Mouse (Mus musculus) cerebellum, adult 8-10 months (tissue): ENCODE measurements at regions not wholly inside any gene's neighbourhood (a gene's known extent, or its start where the extent isn't known, plus 50 kb on each side); places are given as distances from the start of the nearest gene placed in this dataset.
A peak's percentile ranks its signal among the peaks of the same experiment; 100 is the strongest.
"Not testable (repeated sequence)": the region's sequence is repeated elsewhere in the genome, so short reads cannot be mapped to it uniquely, and the experiment has no call there.

Experiments used
- DNase-seq: peaks from one replicate; pipeline ENCODE4 v3.0.0; 2022

DNA sequence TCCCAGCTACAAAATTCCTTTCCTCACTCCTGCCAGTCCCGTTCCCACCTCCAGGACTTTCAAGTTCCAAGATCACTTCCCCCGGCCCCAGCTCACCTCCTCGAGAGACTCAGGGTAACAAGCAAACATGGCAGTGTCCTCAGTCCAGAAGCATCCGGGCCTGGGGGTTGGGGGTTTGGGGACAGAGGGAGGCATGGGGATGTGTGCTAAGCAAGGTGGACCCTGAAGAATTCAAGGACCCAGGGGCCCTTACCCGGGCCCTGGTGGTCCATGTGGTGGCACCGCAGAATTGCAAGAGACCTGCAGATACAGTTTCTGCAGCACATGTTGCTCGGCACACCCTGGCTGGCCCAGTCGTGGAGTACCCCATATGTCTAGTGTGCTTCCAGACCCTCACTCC is 269.9 kb upstream of the Ube2e3 start:
- no peak for DNase-seq

- DNase-seq: no peak
These were observed 271.7 kb upstream of the Ube2e3 start for GRCm38 (mm10) chr2:78596251-78596650.

- no peak for DNase-seq
These were observed 287.9 kb upstream of the Ube2e3 start for GRCm38 (mm10) chr2:78580013-78580412.

DNA sequence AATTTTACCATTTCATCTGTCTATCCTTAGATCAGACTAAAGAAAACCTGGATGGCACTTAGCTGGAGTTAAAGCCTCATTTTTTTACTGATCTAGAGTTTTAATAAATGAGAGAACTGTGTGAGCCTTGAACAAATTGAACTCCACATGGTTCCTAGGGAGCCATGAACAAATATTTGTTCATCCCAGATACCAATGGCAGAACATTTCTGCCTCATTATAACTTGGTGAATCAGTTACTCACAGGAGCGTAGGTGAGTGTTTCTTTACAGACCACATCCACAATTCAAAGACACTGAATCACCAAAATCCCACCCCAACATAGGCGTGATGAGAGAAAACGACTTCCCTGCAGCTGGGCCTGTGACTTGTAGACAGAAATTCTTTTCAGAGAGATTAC is 295.4 kb upstream of the Ube2e3 start:
- no peak for DNase-seq

DNA sequence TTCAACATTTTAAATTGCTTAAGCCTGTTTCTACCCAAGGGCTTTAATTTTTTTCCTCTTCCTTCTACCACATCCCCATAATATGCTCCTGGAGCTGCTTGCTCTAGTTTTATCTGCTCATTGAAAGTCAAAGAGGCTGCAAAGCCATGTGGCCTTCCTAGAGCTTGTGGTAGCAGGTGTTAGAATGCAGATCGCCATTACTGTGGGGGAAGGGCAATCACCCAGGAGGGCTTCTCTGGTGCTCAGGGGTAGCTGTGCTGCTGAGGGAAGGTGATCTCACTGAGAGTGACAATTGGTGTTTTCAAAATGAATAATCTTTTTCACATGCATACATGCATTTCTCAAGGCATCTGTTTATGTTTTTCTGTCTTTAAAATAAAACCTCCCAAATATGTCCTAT is 309.8 kb upstream of the Ube2e3 start:
- no peak for DNase-seq

DNA sequence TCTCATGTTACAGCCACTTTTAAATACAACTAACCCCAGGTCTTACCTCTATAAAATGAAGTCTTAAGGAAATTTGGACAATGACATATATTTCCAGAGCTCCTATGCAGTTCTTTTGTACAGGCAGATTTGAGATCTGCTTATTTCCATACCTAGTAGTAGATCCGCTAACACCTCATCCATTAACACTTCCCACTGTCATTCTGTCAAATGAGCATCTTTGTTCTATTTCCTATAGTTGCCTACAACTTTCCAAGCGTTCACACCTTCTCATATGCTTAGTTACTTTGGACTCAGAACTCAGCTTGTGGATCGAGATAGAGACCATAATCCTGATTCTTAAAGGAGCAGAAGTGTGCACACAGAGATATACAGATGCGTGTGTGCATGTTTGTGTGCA is 316.8 kb upstream of the Ube2e3 start:
- DNase-seq: no peak

DNA sequence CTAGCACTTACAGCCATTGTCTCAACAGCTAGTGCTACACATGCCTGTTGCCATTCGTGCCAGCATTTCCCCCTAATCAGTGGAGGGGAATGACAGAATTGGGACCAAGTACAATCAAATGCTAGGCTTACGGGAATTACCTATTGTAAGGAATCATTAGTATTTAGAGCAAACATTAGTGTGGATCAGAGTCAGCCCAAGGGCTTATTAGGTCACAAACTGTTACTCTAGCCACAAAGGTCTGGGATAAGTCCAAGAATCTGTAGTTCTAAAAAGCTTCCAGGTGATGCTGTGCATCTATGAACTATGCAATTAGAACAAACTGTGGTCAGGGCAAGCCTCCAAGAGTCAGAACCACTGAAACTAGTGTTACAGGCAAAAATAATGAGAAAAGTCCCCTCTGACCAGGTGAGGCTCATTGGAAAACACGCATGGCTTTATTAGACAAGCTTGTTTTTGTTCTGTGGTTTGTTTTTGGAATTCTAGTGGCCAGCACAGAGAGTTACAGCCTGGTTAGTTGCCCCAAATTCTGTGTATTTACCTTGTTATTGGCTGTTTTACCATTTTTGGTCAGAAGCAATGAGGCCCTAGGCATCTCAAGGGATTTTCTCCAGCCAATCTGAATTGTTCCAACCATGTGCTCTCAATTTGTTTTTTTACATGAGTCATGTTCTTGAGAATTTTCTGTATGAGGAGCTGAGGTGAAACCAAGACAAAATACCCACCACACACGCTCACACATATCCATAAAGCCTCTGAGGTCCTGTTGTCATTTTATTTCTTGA is 319.0 kb upstream of the Ube2e3 start:
- DNase-seq: peak; percentile 9

GRCm38 (mm10) chr2:78547286-78547685 is 320.6 kb upstream of the Ube2e3 start:
- DNase-seq: no peak

- no peak for DNase-seq
These were observed 327.5 kb upstream of the Ube2e3 start for GRCm38 (mm10) chr2:78540422-78540821.

GRCm38 (mm10) chr2:78539592-78540300 is 328.2 kb upstream of the Ube2e3 start:
- no peak for DNase-seq

DNA sequence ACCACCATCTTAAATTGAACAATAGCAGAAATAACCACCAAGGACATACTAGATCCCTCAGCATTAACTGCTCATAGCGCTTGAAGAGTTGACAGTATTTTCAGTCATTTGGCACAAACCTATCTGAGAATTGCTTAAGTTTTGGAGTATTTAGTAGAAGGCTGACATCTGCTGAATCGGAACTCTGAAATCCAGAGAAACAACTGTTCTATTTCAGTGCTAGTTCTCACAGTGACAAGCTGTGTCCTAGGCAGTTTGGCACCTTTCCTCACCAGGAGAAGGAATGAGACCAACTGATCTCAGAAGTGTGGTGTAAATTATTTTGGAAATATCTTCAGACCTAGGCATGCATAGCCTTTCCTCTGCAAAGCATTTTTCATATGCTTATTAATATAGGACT is 330.4 kb upstream of the Ube2e3 start:
- no peak for DNase-seq

GRCm38 (mm10) chr2:78533881-78534280 is 334.0 kb upstream of the Ube2e3 start:
- DNase-seq: not testable (repeated sequence)

DNA sequence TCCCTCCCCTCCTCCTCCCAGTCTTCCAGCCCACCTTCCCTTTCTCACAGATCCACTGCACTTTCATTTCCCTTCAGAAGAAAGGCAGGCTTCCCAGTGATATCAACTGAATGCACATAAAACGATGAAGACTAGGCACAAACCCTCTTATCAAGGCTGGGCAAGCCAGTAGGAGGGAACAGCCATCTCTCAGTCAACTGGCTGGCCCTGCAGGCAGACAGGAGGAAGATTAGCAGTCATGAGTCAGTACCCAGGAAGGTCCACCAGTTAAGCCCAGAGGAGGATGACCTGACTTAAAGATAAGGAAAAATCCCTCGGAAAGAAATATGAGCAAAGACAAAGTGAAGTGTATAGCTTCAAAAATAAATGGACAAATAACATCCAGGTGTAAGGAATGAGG is 337.4 kb upstream of the Ube2e3 start:
- no peak for DNase-seq

DNA sequence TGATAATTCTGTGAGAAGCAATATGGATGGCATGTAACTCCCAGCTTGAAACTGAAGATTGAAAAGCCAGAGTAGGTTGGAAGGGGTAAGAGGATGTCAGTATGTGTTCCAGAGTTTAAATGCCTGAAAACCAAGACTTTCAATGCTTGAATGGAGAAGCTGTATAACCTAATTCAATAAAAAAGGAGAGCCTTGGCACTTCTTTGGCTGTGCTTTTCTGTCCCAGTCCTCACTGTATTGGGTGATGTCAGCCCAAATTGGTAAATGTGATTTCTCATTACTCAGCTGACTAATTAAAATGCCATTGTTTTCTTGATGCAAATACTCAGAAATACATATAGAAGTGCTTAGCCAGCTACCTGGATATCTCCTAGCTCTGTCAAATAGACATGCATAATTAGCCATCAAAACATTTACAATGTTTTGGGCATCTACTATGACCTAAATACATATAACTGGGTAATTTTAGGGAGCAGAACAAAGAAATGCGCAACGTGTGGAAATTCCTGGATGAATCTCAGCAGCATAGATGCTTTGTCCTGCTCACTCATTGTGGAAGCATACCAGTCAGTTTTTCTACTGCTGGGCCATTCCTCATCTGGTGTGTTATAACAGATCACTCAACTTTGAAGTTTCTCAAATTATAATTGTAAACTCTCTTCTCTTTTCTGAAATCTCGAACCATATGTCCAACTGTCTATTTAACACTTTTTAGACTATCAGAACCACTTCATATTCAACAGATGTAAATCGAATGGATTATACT is 347.5 kb upstream of the Ube2e3 start:
- DNase-seq: no peak

DNA sequence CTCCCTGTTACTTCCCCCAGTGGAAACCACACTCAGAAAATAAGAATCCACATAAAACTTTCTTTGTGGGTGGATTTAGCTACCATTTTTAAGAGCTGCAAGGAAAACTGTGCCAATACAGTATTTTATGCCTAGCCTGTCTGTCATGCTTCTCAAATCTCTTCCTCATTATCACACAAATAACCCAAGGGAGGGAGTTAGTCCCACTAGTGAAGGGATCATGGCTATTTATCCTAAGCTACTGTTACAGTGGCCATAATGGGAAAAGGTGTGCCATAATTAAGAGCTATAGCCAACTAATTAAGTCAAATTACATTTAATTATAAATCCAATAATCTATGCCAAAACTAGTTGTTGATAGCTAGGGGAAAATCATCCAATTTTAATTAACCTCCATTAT is 374.8 kb upstream of the Ube2e3 start:
- DNase-seq: no peak

GRCm38 (mm10) chr2:78480036-78480435 is 387.9 kb upstream of the Ube2e3 start:
- DNase-seq: no peak

GRCm38 (mm10) chr2:78459444-78459843 is 408.5 kb upstream of the Ube2e3 start:
- DNase-seq: no peak

DNA sequence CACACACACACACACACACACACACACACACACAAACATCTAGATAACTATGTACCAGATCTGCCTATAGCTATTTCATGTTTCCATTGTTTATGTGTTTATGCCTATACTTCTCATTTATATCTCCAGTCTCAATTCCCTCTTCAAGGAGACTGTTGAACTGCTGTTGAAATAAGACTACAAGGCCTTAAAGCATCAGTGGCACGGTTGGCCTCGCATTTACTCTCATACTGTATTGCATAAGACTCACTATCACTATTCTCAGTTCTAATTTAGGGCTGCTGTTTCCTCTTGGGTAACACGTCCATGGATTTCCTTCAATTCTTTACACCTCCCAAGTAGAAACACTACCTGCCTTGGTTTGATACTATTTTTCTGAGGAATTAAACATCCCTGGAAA is 414.5 kb upstream of the Ube2e3 start:
- DNase-seq: no peak

DNA sequence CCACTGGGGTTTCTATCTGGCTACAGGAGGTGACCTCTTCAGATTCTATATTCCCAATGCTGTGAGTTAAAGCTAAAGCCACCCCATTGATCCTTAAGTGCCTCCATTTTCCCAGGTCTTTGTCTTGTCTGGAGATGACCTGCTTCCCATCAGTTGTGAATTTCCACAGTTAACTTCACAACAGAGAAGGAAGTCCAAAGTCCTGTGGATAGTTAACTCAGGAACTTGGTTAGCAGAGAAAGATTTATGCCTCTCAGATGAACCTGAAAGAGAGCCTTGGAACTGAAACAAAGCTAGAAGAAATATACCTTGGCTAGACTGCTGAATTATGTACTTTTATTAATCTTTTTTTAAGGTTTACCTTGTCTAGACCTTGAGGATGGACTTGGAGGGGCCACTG is 431.1 kb upstream of the Ube2e3 start:
- DNase-seq: no peak

- DNase-seq: no peak
These were observed 432.9 kb upstream of the Ube2e3 start for GRCm38 (mm10) chr2:78435071-78435470.

DNA sequence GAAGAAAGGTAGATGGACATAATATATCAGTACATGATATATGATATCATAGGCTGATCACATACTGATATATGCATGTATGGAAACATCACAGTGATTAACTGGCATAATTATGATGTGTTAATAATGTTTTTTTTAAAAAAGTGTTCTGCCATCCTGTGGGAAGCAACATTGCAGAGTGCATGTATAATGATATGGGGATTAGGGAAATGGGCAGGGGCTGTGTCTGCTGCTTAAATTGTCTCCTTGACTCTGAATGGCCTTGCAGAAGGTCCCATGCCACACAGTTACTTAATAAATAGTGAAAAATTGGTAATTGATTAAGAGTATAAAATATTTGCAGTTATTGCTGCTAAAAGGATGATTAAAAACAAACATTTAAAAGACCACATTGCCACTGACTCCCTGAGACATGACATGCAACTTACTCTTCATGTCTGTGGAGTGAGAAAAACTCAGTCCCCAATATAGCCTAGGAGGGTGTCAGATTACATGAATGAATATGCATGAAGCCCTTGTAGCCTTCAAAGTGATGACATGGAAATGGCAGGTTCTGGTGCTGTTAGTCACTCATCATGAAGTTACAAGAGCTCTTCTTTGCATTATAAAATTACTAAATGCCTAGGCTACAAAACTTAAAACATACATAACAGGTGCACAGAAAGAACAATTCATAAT is 440.1 kb upstream of the Ube2e3 start:
- DNase-seq: no peak

GRCm38 (mm10) chr2:78418561-78419338 is 449.2 kb upstream of the Ube2e3 start:
- DNase-seq: no peak
